Mouse (Mus musculus): ENCODE data around the gene Ociad1. TPM values are rescaled to one million over a fixed set of nuclear protein-coding genes. Genes with fewer than 3 reads are reported as not detected.

Ociad1 gene
- 296 and 323 TPM in 2 replicates for polyA plus RNA-seq (2015; fragmentation: Nextera tagmentation; extraction: Ambion mirVana)

GRCm38 (mm10) chr5:73292502-73293457 lies at the start of gene Ociad1:
Gene Ociad1, plus strand, starts transcription at chr5:73292784.
- Histone ChIP-seq H3K9ac (replicated peaks; ENCODE audit: low read depth, low read length) (peak within 1 kb of the TSS; percentile 91), H3K36me3 (ENCODE audit: control insufficient read depth, insufficient read depth) (peaks cover 12% of the 10 kb centered on the region; the same call in 1 of the 2 replicates), H3K4me1 (replicated peaks; ENCODE audit: control insufficient read depth, insufficient read depth, low read length) (peaks cover 15% of the 10 kb centered on the region), H3K4me2 (ENCODE audit: low read length) (peak within 1 kb of the TSS; percentile 66), H3K27ac (ENCODE audit: low read length) (peak within 1 kb of the TSS; percentile 81), H3K4me3 (replicated peaks; ENCODE audit: low read length) (peak within 1 kb of the TSS; percentile 93), H3K9me3 (ENCODE audit: control insufficient read depth, low read length) (no peaks in the 10 kb centered on the region), H3K27me3 (replicated peaks; ENCODE audit: control insufficient read depth, insufficient read depth, low read length) (no peaks in the 10 kb centered on the region)
- whole genome bisulfite sequencing, result under 1% methylated on average over 58 of the region's 58 CpGs
- peak; percentile 99 for ATAC-seq

GRCm38 (mm10) chr5:73244403-73244802 lies 48.2 kb upstream of the Ociad1 start:
- Histone ChIP-seq H3K4me1 (replicated peaks; ENCODE audit: control insufficient read depth, insufficient read depth, low read length) (peaks cover 27% of the 10 kb centered on the region), H3K9ac (replicated peaks; ENCODE audit: low read depth, low read length) (no peak overlapping the region), H3K4me2 (ENCODE audit: low read length) (no peak overlapping the region), H3K9me3 (ENCODE audit: control insufficient read depth, low read length) (no peaks in the 10 kb centered on the region), H3K27me3 (replicated peaks; ENCODE audit: control insufficient read depth, insufficient read depth, low read length) (no peaks in the 10 kb centered on the region), H3K4me3 (replicated peaks; ENCODE audit: low read length) (no peak overlapping the region), H3K27ac (ENCODE audit: low read length) (no peak overlapping the region), H3K36me3 (ENCODE audit: control insufficient read depth, insufficient read depth) (no peaks in the 10 kb centered on the region)
- 49% methylated on average over 13 of the region's 13 CpGs for WGBS
- peak; percentile 41; the same call in 1 of the 2 replicates for ATAC-seq

- Histone ChIP-seq H3K4me1 (replicated peaks; ENCODE audit: control insufficient read depth, insufficient read depth, low read length) (peaks cover 21% of the 10 kb centered on the region), H3K27me3 (replicated peaks; ENCODE audit: control insufficient read depth, insufficient read depth, low read length) (no peaks in the 10 kb centered on the region), H3K4me2 (ENCODE audit: low read length) (no peak overlapping the region), H3K9ac (replicated peaks; ENCODE audit: low read depth, low read length) (no peak overlapping the region), H3K36me3 (ENCODE audit: control insufficient read depth, insufficient read depth) (no peaks in the 10 kb centered on the region), H3K9me3 (ENCODE audit: control insufficient read depth, low read length) (no peaks in the 10 kb centered on the region), H3K4me3 (replicated peaks; ENCODE audit: low read length) (no peak overlapping the region), H3K27ac (ENCODE audit: low read length) (no peak overlapping the region)
- 84% methylated on average over 6 of the region's 6 CpGs for WGBS
- ATAC-seq, result no peak
Observed at GRCm38 (mm10) chr5:73246414-73246813, 46.2 kb upstream of the Ociad1 start.

GRCm38 (mm10) chr5:73248211-73248610 lies 44.4 kb upstream of the Ociad1 start:
- Histone ChIP-seq H3K27me3 (replicated peaks; ENCODE audit: control insufficient read depth, insufficient read depth, low read length) (no peaks in the 10 kb centered on the region), H3K4me3 (replicated peaks; ENCODE audit: low read length) (no peak overlapping the region), H3K4me1 (replicated peaks; ENCODE audit: control insufficient read depth, insufficient read depth, low read length) (peaks cover 14% of the 10 kb centered on the region), H3K27ac (ENCODE audit: low read length) (no peak overlapping the region), H3K9ac (replicated peaks; ENCODE audit: low read depth, low read length) (no peak overlapping the region), H3K36me3 (ENCODE audit: control insufficient read depth, insufficient read depth) (no peaks in the 10 kb centered on the region), H3K4me2 (ENCODE audit: low read length) (no peak overlapping the region), H3K9me3 (ENCODE audit: control insufficient read depth, low read length) (no peaks in the 10 kb centered on the region)
- ATAC-seq, result no peak
- 68% methylated on average over 8 of the region's 8 CpGs for WGBS

GRCm38 (mm10) chr5:73249341-73249740 lies 43.2 kb upstream of the Ociad1 start:
- ATAC-seq, result no peak

GRCm38 (mm10) chr5:73252739-73253138 lies 39.8 kb upstream of the Ociad1 start:
- no peak overlapping the region for H3K4me3 ChIP-seq (replicated peaks; ENCODE audit: low read length)
- H3K36me3 ChIP-seq (ENCODE audit: control insufficient read depth, insufficient read depth), result no peaks in the 10 kb centered on the region
- no peaks in the 10 kb centered on the region for H3K9me3 ChIP-seq (ENCODE audit: control insufficient read depth, low read length)
- H3K9ac ChIP-seq (replicated peaks; ENCODE audit: low read depth, low read length), result no peak overlapping the region
- no peak for ATAC-seq
- peaks cover 24% of the 10 kb centered on the region for H3K4me1 ChIP-seq (replicated peaks; ENCODE audit: control insufficient read depth, insufficient read depth, low read length)
- H3K4me2 ChIP-seq (ENCODE audit: low read length), result no peak overlapping the region
- no peaks in the 10 kb centered on the region for H3K27me3 ChIP-seq (replicated peaks; ENCODE audit: control insufficient read depth, insufficient read depth, low read length)
- H3K27ac ChIP-seq (ENCODE audit: low read length), result no peak overlapping the region

More at GRCm38 (mm10) chr5:73249341-73249740, 43.2 kb upstream of the Ociad1 start:
- Histone ChIP-seq H3K4me3 (replicated peaks; ENCODE audit: low read length) (no peak overlapping the region), H3K9me3 (ENCODE audit: control insufficient read depth, low read length) (no peaks in the 10 kb centered on the region), H3K36me3 (ENCODE audit: control insufficient read depth, insufficient read depth) (no peaks in the 10 kb centered on the region), H3K9ac (replicated peaks; ENCODE audit: low read depth, low read length) (no peak overlapping the region), H3K4me2 (ENCODE audit: low read length) (no peak overlapping the region), H3K27ac (ENCODE audit: low read length) (no peak overlapping the region), H3K4me1 (replicated peaks; ENCODE audit: control insufficient read depth, insufficient read depth, low read length) (peaks cover 19% of the 10 kb centered on the region), H3K27me3 (replicated peaks; ENCODE audit: control insufficient read depth, insufficient read depth, low read length) (no peaks in the 10 kb centered on the region)
- 88% methylated on average over 4 of the region's 4 CpGs for WGBS

GRCm38 (mm10) chr5:73254660-73255059 lies 37.9 kb upstream of the Ociad1 start:
- H3K4me1 ChIP-seq (replicated peaks; ENCODE audit: control insufficient read depth, insufficient read depth, low read length), result peaks cover 17% of the 10 kb centered on the region

GRCm38 (mm10) chr5:73255321-73256251 lies 37.0 kb upstream of the Ociad1 start:
- no peaks in the 10 kb centered on the region for H3K36me3 ChIP-seq (ENCODE audit: control insufficient read depth, insufficient read depth)
- H3K4me3 ChIP-seq (replicated peaks; ENCODE audit: low read length), result peak overlapping the region; percentile 94
- ATAC-seq, result peak; percentile 67
- H3K27ac ChIP-seq (ENCODE audit: low read length), result peak overlapping the region; percentile 97
- peak overlapping the region; percentile 82 for H3K4me2 ChIP-seq (ENCODE audit: low read length)
- no peaks in the 10 kb centered on the region for H3K9me3 ChIP-seq (ENCODE audit: control insufficient read depth, low read length)
- under 1% methylated on average over 98 of the region's 129 CpGs for WGBS
- no peaks in the 10 kb centered on the region for H3K27me3 ChIP-seq (replicated peaks; ENCODE audit: control insufficient read depth, insufficient read depth, low read length)
- H3K9ac ChIP-seq (replicated peaks; ENCODE audit: low read depth, low read length), result peak overlapping the region; percentile 88
- H3K4me1 ChIP-seq (replicated peaks; ENCODE audit: control insufficient read depth, insufficient read depth, low read length), result peaks cover 17% of the 10 kb centered on the region

More at GRCm38 (mm10) chr5:73254660-73255059, 37.9 kb upstream of the Ociad1 start:
- Histone ChIP-seq H3K9me3 (ENCODE audit: control insufficient read depth, low read length) (no peaks in the 10 kb centered on the region), H3K27ac (ENCODE audit: low read length) (no peak overlapping the region), H3K36me3 (ENCODE audit: control insufficient read depth, insufficient read depth) (no peaks in the 10 kb centered on the region), H3K27me3 (replicated peaks; ENCODE audit: control insufficient read depth, insufficient read depth, low read length) (no peaks in the 10 kb centered on the region), H3K4me3 (replicated peaks; ENCODE audit: low read length) (peak overlapping the region; percentile 94), H3K9ac (replicated peaks; ENCODE audit: low read depth, low read length) (peak overlapping the region; percentile 88), H3K4me2 (ENCODE audit: low read length) (peak overlapping the region; percentile 82)
- WGBS, result 32% methylated on average over 5 of the region's 5 CpGs
- no peak for ATAC-seq
